Mouse (Mus musculus): Measurements from ENCODE around the gene Tmed2.

DNA sequence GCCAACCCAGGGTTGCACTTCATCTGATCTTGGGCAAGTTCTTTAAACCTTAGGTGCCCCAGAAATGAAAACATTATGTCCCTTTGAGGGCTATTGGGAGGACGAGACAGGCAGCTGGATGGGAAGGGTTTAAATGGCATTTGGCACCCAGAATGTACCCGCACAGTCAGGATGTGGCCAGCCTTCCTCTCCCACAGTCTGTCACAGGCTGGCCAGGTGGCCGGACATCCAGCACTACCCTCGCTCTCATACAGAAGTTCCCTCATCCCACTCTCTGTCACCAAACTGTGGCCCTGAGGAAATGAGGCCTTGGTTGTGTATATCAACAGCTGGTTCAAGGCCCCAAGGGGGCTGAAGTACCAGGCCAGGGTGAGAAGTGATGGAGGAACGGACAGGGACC, 15.6 kb upstream of the Tmed2 start:
- no peak for TF ChIP-seq GATA1 (IDR thresholded peaks at IDR 0.05; ENCODE audit: low read length)
- TF ChIP-seq TAL1 (IDR thresholded peaks at IDR 0.05; ENCODE audit: low read length): no peak
